Mouse (Mus musculus) cerebellum, adult 18-20 months (tissue): ENCODE results near the gene Grid2ip.
A peak's percentile ranks its signal among the peaks of the same experiment; 100 is the strongest.
"Not testable (repeated sequence)": the region's sequence is repeated elsewhere in the genome, so short reads cannot be mapped to it uniquely, and the experiment has no call there.

Experiments used
- DNase-seq, 2 experiments: peaks; one replicate each; pipeline ENCODE4 v3.0.0; 2021

The Grid2ip gene

GRCm38 (mm10) chr5:143363678-143364615 is 6.8 kb downstream of the Grid2ip start:
- DNase-seq: no peak

- DNase-seq: no peak
Observed at GRCm38 (mm10) chr5:143367931-143368330, 10.8 kb downstream of the Grid2ip start.

GRCm38 (mm10) chr5:143369611-143370255 is 12.6 kb downstream of the Grid2ip start:
- no peak for DNase-seq

GRCm38 (mm10) chr5:143370416-143371145 is 13.4 kb downstream of the Grid2ip start:
- no peak for DNase-seq

GRCm38 (mm10) chr5:143371146-143371510 is 14.0 kb downstream of the Grid2ip start:
- no peak for DNase-seq

GRCm38 (mm10) chr5:143372818-143373217 is 15.7 kb downstream of the Grid2ip start:
- DNase-seq: peak in 1 of 2 experiments; percentile 23

- DNase-seq: peak; percentile 32 to 61
Observed at GRCm38 (mm10) chr5:143375242-143375641, 18.1 kb downstream of the Grid2ip start.

GRCm38 (mm10) chr5:143376156-143376555 is 19.0 kb downstream of the Grid2ip start:
- no peak for DNase-seq

- no peak for DNase-seq
Observed at GRCm38 (mm10) chr5:143386797-143387621, 29.9 kb downstream of the Grid2ip start.

GRCm38 (mm10) chr5:143394184-143394583 is 37.0 kb downstream of the Grid2ip start:
- no peak for DNase-seq

GRCm38 (mm10) chr5:143394966-143395365 is 37.8 kb downstream of the Grid2ip start:
- DNase-seq: not testable (repeated sequence)

- DNase-seq: peak in 1 of 2 experiments; percentile 20
Observed at GRCm38 (mm10) chr5:143395649-143396048, 38.5 kb downstream of the Grid2ip start.

- no peak for DNase-seq
Observed at GRCm38 (mm10) chr5:143400501-143400900, 43.4 kb downstream of the Grid2ip start.

- DNase-seq: no peak
Observed at GRCm38 (mm10) chr5:143401556-143401955, 44.4 kb downstream of the Grid2ip start.

GRCm38 (mm10) chr5:143403221-143404147 is 46.3 kb downstream of the Grid2ip start, which contains the start of gene Kdelr2:
Gene Kdelr2 (plus strand): TSS chr5:143403838.
- peak; percentile 91 to 97 for DNase-seq

GRCm38 (mm10) chr5:143404148-143404930 is 47.2 kb downstream of the Grid2ip start:
- DNase-seq: peak in 1 of 2 experiments; percentile 22

- no peak for DNase-seq
Observed at GRCm38 (mm10) chr5:143405200-143405599, 48.1 kb downstream of the Grid2ip start.

- DNase-seq: no peak
Observed at GRCm38 (mm10) chr5:143406548-143406947, 49.4 kb downstream of the Grid2ip start.

- DNase-seq: no peak
Observed at GRCm38 (mm10) chr5:143409239-143409638, 52.1 kb downstream of the Grid2ip start.

- no peak for DNase-seq
Observed at GRCm38 (mm10) chr5:143410841-143411395, 53.8 kb downstream of the Grid2ip start.
